Mouse (Mus musculus) ovary, adult 10 weeks (tissue): ENCODE data around the gene Gm20809. TPM values are rescaled to one million over a fixed set of nuclear protein-coding genes. Genes with fewer than 3 reads are reported as not detected.

Source experiments
- polyA plus RNA-seq: library from polyadenylated mRNA; stranded (reverse); fragments of 350-450 nt; fragmentation: Illumina TruSeq; extraction: RNeasy Lipid Tissue Mini Kit (QIAGEN cat#74804); gene quantifications from one replicate; pipeline ENCODE4 v1.2.3, GENCODE M21; 2014

Gm20809 gene
- not detected for polyA plus RNA-seq

DNA sequence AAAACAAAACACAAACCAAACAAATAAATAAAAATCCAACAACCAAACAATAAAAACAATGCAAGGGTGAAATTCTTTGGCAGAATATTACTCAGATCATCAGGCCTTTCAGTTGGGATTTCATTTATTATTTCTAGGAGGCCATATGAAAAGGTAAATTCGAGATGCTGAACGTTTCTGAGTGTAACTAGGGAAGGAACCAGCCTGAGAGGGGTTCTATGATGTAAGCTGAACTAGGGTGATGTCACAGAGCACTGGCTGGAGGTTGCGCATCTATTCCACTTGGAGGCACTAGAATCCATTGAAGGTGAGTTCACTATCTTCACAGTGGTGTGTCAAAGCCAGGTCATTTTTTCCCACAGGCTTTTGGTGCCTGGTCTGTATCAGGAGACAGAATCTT lies at the start of gene Gm20809:
TSS of gene Gm20809 (plus strand) at position 301 of the 400 bp plus-strand sequence.

